Mouse (Mus musculus): ENCODE measurements at regions not wholly inside any gene's neighbourhood (a gene's known extent, or its start where the extent isn't known, plus 50 kb on each side); places are given as distances from the start of the nearest gene placed in this dataset.

DNA sequence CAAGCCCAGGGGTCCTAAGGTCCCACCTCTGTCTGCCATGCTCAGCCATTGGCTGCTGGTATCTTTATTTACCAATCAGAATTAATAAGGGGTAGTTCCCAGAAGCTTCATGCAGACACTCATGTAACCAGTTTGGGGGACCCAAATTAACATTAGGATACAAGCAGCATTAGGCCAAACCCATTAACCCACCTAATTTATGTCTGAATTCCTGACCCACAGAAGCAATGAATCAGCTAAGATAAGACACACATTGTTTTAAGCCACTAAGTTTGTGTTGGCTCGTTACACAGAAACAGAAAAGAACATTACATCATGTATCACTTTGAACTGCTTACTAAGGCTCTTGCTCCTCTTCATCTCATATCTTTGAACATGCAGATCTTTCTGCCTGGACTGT is 461.0 kb downstream of the Lmo7 start:
- no peak for TF ChIP-seq CTCF (IDR thresholded peaks at IDR 0.05; ENCODE audit: low read depth)
- TF ChIP-seq EP300 (optimal IDR thresholded peaks at IDR 0.05), result no peak

Measured in stomach, postnatal 0 days (tissue).